Mouse (Mus musculus) spleen, postnatal 36 days (tissue): Measurements from ENCODE around the gene Bach2.

Source experiments
- DNase-seq, 2 experiments: peaks; one replicate each; pipeline ENCODE4 v3.0.0; 2022; ENCODE audit warnings: low spot score in 2 of 2, mixed read lengths in 1 of 2

The Bach2 gene

DNA sequence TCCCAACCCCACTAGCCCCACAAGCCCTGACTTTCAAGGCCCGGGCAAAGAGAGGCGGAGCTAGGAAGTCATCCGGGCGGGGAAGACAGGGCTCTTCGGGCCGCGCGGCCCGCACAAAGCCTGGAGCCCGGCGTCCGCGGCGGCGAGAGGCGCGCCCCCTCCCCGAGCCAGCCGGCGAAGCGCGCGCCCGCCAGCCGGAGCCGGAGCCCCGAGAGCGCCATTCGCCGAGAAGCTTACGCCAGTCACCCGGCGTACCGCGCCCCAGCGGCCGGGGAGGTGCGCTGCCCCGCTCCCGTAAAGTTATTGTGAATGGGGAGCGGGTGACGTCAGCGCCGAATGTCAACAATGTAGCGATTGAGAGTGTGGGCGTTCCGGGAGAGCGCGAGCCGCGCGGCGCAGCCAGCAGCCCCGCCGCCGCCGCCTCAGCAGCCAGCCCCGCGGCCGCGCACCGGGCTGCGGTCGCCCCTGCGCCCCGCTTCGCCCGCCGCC lies at the start of gene Bach2:
Bach2 (plus strand) TSS at position 439 of the 489 bp plus-strand sequence.
- peak; percentile 93 to 94 for DNase-seq

DNA sequence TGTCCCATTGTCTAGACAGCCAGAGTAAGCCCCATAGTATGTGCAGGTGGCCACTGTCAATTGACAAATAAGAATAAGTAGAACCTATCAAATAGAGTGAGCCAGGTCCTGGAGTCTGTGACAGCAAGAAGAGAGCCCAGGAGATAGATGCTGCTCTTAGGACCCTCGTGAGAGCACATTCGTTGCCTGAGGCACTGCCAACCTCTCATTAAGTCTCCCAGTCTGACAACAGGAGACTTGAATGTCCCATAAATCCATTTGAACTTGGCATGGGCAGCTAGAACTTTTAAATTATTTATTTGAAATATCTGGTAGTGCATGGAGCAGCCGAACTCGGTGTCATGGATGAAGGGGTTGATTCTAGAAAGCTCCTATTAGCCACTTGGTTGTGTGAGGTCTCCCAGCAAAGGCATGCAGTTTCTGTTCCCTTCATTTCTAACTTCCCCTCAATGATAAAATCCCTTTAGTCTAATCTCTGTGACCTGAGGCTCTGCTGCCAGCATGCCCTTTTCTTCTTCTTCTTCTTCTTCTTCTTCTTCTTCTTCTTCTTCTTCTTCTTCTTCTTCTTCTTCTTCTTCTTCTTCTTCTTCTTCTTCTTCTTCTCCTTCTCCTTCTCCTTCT lies 49.1 kb upstream of the Bach2 start:
- DNase-seq: no peak

DNA sequence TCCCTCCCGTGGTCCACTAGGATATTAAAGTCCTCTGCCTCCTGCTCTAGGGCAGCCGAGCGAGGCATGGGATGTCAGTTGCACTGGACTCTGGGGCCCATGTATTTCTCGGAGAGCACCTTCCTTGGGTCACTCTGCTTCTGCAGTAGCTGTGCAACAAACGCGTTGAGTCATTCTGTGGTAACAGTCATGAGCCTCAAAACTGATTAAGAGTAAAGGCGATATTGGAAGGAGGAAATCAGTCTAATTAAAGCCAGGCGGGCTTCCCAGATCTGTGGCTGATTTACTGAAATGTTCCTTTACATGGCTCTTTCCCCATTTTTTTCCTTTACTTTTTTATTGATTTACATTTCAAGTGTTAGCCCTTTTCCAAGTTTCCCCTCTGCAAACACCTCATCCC lies 48.1 kb upstream of the Bach2 start:
- no peak for DNase-seq

DNA sequence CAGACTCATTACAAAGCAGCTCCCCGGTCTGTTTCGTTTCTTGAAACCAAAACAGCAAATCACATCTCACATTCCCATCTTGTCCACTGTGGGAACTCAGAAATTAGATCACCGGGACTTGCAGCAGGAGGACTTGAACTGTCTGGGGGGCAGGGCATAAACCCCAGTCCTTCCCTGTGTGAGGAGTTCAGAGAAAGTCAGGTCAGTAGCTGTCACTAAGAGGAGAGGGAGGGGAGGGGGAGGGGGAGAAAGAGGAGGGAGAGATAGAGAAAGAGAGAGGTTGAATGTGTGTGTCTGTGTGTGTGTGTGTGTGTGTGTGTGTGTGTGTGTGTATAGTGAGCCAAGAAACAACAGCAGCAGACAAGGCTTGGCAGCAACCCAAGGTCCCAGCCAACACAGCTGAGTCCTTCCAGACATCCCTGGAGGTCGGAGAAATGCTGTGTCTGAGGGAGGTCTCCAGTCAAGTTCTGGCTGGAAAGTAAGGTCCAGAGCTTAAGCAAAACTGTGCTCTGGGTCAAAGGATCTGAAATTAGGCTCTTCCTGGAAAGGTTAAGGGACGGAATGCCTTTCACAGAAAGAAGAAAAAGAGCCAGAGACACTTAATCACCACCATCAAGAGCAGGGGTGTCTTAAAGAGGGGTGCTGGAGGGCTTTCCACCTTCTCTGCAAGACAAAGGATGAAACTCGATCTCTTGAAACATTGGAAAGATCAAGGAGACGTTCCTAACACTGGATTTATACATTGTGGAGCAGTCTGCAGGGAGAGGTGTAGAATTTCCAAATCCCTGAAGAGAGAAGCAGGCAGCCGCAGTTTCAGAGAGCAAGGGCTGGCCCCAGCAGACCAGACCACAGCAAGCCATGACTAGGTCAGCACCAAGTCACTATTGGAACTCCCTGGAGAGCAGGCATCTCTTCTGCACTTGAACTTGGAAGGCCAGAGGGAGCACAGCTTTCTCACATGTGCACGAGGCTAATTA lies 42.4 kb upstream of the Bach2 start:
- no peak for DNase-seq

DNA sequence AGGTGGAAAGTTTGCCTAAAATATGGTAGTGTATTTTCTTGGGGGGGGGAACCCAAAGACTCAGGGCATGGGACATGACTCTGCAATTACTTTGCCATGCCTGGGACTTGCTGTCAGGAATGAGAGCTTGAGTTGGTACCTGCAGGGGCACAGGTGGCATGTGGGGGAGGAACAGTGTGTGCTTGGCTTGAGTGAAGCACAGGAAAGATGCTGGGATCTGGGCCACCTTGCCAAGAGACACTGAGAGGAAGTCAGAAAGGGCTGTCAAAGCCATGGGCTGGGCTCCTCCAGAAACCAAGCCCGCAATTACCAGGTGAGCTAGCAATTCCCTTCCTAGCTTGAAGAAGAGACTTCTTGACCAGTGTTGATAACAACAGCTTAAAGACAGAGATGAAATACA lies 40.6 kb upstream of the Bach2 start:
- no peak for DNase-seq

DNA sequence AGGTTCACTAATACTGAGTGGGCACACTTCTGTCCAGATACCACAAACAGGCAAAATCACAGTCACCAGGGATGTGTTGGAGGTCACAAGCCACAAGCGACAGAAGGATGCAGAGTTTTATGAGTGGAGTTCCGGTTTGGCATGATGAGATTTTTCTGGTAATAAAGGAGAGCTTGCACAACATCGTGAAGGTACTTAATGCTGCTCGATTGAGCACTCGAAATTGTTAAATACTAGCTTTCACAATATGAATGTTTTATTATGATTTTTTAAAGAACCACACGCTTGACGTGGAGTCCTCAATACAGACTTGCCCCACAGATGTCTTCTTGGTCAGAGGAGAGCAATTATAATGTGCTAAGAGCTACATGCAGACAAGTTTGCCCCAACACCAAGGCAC lies 40.0 kb upstream of the Bach2 start:
- no peak for DNase-seq

DNA sequence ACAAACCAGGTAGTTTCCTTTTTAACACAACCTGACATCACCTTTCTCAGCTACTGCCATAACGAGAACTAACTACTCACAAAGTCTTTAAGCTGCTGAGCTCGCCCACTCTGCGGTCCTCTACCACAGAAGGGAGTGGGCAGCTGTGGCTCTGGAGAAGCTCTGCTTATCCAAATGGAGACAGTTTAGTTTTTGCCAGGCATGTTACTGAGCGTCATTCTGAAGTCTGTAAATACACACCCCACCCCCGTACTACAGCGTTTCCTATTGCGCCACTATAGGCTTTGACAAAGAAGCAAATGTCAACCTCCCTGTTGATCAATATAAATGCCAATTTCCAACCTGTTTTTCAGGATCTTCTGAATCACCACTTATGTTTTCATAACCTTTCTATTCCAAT lies 39.4 kb upstream of the Bach2 start:
- no peak for DNase-seq

DNA sequence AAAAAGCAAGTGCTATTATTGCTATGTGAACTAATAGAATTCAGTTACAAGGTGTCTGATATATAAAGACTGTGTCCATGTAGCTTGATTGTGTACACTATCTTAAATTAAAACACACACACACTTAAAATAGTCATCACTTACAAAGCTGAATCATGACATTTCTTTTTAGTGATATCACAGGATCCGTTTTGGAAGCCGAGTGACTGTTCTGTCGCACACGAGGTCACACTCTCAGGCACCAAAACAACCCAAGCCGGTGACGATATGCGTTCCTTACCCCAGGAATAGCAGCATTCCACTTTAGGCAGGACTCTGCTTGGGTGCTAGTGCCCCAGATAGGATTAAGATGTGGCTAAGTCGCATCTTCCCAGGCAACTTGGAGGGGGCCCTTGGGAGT lies 37.5 kb upstream of the Bach2 start:
- no peak for DNase-seq

DNA sequence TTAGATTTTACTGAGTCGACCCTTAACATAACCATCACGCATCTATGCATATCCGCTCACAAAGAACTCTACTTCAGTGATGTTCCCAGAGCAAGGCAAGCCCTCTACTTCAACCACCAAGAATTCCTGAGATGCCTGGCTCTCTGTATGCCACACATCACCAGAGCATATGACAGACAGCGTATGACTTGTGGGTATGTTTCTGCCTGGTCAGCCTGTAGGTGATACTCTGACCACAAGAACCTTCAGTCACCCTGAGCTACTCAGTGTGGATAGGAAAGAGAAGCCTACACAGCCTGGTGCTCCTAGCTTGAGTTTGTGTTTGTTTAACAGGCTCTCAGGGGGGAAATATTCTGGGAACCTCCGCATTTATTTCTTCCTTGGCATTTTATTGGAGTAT lies 36.2 kb upstream of the Bach2 start:
- DNase-seq: no peak

DNA sequence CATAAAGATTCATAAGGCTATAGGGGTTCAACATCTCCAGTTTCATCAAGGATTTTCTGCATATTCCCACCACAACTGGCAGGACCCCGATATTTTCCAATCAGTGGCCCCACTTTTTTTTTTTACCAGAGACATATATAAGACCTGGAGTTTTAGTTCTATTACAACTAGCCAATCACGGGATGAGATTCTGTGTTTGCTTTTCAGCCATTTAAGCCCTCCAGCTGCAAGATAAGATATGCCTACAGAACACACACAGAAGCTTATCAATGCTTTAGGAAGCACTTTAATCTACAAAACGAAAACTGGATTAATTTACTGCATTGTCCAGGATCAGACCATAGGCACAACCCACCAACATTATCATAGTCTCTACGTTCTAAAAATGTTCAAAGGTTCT lies 33.8 kb upstream of the Bach2 start:
- DNase-seq: no peak

DNA sequence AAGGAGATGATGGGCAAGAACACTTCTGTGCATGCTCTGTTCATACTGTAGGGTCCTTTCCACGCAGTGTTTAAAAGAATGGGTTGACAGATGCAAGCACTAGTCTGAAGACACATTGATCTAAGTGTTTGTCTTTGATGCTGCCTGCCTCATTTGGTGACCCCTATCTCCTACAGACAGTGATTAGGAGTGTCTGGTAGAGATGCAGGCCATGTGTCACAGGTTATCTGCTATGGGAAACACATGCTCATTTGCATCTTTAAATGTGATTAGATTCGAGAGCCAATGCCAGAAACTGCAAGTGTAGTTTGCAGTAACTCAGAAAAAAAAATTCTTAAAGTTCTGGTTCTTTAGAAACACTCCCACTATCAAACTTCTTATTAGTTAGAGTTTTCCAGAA lies 32.8 kb upstream of the Bach2 start:
- DNase-seq: no peak

DNA sequence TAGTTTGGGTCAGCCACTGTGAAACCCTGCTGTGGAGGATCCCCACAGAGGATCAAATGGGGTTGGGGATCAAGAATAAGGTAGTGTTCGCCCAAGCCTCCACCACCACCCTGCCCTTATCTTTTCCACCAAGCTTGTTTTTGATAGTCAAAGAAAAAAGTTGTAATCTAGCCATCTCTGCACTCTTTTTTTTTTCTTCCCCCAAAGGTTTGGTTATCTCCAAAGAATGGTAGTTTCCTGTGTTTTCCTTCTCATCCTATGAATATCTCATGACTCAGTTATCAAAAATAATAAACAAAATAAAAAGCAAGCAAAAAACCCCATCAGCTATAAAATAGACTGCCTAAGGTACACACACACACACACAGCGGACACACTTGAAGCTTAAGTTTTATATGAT lies 28.6 kb upstream of the Bach2 start:
- no peak for DNase-seq

DNA sequence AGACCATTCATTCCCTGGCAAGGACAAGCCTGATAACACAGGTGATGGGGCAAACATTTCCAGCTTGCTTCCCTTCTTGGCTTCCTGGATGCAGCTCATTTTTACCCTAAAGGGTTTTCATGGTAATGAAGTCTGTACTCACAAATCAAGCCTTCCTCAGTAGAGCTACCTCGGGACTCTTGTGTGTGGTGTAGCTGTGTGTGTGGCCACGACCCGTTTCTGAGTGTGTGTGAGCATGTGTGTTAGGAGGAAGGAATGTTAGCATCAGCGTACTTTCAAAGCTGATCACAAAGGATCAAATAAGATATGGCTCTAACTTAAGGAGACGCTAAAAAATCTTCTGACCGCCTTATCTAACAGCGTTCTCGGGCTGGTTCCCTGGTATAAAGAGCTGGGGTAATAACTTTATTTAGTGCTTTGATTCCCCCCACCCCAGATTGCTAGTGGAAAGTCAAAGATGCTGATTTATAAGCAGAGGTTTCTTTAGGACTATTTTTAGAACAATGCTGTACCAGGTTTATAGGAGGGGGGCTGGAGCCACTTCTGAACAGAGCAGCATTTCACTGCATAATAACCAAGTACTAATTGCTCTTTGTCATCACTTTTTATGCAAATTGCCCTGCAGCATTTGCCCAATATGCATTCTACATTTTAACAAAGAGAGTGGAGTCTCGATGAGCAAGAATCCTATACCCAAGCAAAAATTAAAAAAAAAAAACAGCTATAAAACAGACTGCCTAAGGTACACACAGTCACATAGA lies 28.0 kb upstream of the Bach2 start:
- DNase-seq: no peak

DNA sequence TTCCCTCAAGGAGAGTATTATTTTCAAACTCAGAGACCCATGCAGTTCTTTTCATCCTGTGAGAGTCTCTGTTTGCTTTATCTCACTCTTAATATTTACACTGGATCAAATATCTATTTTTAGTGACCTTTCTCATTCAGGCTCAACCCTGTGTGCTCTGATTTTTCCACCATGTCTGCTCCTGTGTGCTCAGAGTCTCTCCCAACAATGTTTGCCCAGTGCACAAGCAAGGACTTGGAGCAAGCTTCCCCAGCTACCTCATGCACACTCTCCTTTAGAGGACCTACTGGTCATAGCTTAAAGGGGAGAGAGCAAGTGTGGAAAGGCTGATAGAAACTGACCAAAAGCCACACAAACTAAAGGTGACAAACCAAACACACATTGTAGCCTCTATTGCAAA lies 26.0 kb upstream of the Bach2 start:
- no peak for DNase-seq

DNA sequence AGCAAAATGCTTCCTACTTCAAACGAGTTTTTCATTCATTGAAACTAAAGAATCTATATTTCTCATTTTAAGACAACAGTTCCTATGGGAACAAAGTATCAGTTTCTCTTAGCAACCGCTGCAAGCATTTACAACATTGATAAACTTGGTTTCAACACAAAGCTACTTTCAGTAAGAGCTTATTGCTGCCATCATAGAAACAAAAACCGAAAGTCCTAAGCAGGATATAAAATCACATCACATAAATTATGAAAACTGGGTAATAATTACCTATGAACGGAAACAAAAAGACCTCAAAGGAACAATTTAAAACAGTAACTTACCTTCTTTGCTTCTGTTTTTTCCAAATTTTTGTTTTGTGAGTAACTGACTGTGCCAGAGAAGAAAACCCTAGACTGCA lies 22.1 kb upstream of the Bach2 start:
- no peak for DNase-seq

DNA sequence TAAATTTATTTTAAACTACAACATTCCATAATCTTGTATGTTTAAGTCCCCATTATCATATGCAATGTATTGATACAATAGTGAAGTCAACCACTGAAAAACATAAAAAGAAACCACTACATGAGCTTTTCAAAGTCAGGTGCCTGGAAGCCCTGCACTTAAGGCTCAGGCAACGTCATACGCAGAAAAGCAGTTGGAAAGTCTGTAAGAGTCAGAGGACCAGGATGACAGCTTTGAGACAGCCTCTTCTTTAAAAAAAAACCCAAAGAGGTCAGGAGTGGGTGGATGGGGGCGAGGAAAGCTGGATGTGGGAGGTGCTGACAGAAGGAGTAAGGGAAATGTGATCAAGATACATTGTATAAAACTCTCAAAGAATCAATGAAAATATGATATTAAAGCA lies 21.6 kb upstream of the Bach2 start:
- no peak for DNase-seq

DNA sequence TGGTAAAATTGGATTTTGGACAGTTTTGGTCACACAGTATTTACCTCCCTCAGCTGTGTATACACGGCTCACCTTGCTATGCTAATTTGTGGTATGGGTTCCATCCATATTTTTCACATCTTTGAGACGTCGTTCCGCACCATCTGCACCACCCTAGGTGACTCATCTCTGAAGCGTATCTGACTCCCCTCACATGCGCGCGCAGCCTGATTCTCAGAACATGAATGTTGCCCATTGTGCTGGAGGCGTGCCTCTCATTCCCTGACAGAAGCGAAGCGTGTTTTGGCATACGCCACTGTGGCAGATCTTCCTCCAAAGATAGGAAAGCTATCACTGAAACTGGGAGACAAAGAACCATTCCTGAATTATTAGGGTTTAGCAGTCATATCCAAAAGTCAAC lies 21.0 kb upstream of the Bach2 start:
- DNase-seq: no peak

DNA sequence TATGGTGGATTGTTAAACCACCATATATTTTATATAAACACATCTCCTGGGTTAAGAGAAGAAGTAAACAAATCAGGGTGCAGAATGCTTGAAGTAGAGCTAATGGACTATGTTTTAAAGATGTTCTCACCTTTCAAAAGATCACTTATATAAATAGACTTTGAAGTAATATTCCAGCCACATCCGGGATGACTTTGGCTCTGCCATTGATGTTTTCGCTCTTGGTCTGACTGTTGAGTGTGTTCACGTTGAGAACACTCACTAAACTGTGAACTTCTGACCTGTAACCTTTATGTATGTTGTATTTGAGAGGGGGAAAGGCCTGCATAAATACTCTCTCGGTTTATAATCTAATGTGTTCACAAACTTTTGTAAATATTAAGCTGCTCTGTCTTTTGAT lies 20.2 kb upstream of the Bach2 start:
- DNase-seq: no peak

DNA sequence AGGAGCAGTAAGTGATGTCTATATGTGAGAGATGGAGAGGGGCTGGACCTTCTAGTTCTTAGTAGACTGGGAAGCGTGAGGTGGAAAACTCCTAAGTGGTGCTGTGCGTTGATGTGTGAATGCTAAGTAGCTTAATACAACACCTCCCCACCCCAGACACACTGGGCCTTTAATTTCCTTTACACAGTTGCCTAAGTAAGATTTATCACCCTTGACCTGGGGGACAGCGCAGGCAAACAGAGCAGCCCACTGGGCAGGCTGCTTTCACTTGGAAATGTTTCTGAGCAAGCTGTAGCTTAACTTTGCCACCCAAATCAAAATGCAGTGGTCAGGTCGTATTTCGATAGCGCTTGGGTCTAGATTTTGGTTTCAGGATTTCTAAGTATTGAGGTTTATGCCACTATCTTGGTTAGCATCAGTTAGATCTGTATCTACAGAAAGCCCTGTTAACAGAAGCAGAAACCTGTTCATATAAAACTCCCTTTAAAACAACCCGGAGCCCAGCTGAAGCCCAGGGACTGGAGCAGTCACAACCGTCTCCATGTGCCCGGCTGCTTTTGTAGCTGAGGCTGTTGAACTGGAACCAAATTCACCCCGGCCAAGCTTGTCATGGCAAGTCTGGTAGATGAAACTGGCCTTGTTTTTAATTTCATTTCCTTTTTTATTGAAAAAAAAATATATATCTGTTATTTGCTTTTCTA lies 19.0 kb upstream of the Bach2 start:
- peak; percentile 68 to 75 for DNase-seq

DNA sequence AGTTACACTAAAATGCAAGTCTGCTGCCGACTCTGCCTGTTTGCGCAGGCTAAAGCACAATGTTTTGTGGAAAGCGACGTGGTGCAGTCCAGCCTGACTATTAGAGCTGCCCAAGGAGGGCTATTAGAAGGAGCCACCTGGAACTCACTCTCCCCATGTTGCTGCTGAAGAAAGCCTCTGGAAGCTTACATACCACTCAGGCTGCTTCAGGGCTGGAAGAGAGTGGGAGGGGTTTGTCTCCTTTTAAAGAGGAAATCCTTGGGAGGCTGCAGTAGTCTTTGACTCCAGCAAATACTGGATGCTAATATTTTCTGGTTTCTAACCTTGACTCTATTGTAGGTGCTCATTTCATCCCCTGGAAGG lies 18.5 kb upstream of the Bach2 start:
- no peak for DNase-seq

DNA sequence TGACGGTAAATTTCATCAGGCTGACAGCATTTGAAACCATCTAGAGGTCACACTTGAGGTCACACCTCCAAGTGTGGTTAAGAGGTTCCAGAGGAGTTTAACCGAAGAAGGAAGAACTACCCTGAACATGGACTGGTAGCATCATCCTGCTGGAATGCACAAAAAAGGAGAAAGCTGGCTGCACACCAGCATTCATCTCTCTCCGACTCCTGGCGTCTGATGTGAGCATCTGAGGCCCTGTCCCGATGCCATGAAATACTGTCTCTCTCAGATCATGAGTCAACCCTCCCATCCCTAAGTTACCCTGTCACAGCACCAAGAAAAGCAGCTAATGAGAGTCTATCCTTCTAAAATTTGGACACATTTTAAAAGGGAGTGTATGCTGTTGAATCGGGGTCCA lies 17.6 kb upstream of the Bach2 start:
- DNase-seq: no peak

DNA sequence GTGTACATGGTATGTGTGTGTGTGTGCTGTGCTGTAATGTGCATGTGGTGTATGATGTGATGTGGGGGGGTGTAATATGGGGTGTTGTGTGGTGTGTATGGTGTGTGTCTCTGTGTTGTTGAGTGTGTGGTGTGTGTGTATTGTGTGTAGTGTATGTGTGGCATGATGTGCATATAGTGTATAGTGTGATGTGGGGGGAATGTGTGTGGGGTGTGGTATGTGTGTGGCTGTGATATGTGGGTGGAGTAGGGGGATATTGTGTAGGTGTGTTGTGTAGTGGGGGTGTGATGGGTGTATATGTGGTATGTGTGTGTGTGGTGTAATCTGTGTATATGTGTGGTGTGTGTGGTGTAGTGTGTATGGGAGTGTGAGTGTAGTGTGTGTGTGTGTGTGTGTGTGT lies 15.0 kb upstream of the Bach2 start:
- DNase-seq: no peak
